Mouse (Mus musculus) CH12.LX (cell line): ENCODE measurements around the gene Ccn6.

Experiments used
- BHLHE40 ChIP-seq: IDR thresholded peaks from 2 replicates; pipeline ENCODE4 v1.6.1; 2011; ENCODE audit warnings: mild to moderate bottlenecking, low read depth, low read length, improper control_type of control experiment
- ZNF384 ChIP-seq: IDR thresholded peaks from 2 replicates; pipeline ENCODE4 v1.6.1; 2012; ENCODE audit warnings: low read depth, low read length, improper control_type of control experiment, inconsistent platforms

DNA sequence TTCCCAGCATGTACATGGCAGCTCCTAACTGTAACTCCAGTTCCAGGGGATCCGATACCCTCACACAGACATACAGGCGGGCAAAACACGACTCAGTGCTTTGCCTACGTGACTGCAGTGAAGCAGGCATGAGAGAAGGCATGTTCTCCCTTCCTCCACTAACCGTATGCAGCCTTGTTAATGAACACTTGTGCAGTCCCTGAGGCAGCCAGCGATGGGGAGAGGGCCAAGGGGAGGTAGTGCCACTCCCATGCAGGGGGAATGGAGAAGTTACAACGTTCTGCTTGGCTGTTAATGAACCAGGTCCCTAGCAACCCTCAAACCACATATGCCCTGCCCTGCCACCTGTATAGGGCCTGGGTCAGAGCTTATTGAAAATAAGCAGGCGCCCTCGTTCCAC is 6.0 kb upstream of the Ccn6 start:
- TF ChIP-seq ZNF384, result no peak
- TF ChIP-seq BHLHE40, result no peak
